Mouse (Mus musculus) thymus, postnatal 0 days (tissue): ENCODE results near the gene Srrd. TPM values are rescaled to one million over a fixed set of nuclear protein-coding genes. Genes with fewer than 3 reads are reported as not detected.

Source experiments
- DNase-seq: peaks from one replicate; pipeline ENCODE4 v3.0.0-alpha.2; 2015; ENCODE audit warnings: low spot score
- polyA plus RNA-seq: library from polyadenylated mRNA; unstranded; fragments of >200 nt; fragmentation: Nextera tagmentation; extraction: Ambion mirVana; gene quantifications from 2 replicates; pipeline ENCODE4 v1.2.1, GENCODE M21; 2015

The Srrd gene
- polyA plus RNA-seq, 1 experiment from 2014 or later, result 30.2 TPM

DNA sequence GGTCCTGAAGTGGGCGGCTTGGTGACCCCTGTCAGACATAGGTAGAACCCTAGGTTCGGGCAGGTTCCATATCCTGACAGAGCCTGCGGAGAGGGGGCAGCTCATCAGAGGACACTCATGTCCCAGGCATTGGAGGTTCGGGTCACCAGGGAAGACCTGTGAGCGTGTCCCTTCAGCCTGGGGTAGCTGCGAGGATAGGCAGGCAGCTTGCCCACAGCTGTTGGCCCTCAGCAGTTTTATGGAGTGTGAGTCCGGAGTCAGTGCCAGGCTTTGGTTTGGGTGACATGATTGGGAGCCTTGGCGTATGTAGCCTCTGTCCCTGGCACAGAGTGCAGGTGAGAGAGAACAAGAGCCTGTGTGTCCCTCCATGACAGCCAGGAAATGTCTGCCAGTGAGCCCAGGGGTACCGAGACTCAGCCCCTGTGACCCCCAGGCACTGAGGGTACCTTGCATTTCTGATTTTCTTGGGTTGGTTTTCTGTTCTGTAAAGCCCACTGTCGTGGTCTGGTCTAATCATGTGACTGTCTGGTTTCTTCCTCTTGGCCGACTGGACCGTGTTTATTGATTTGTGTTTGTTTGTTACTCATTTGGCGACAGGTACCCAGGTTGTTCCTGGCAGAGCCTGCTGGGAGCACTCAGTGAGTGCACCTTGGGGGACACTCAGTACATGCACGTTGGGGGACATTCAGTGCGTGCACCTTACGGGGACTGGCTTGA, 52.9 kb downstream of the Srrd start:
- no peak for DNase-seq

DNA sequence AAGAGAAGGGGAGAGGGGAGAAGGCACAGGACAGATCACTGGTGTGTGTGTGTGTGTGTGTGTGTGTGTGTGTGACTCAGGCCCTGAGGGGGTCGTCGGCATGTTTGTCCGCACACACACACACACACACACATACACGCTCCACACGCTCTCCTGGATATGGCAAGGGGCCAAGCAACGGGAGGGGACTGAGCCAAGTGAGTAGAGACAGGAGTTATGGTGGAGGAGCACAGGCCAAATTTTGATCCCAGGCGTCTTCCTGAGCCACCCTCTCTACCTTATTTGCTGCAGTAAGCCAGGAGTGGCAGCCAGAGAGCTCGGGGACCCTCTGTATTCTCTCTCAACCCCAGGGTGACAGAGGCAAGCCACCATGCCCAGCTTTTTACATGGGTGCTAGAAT, 53.6 kb downstream of the Srrd start:
- no peak for DNase-seq

DNA sequence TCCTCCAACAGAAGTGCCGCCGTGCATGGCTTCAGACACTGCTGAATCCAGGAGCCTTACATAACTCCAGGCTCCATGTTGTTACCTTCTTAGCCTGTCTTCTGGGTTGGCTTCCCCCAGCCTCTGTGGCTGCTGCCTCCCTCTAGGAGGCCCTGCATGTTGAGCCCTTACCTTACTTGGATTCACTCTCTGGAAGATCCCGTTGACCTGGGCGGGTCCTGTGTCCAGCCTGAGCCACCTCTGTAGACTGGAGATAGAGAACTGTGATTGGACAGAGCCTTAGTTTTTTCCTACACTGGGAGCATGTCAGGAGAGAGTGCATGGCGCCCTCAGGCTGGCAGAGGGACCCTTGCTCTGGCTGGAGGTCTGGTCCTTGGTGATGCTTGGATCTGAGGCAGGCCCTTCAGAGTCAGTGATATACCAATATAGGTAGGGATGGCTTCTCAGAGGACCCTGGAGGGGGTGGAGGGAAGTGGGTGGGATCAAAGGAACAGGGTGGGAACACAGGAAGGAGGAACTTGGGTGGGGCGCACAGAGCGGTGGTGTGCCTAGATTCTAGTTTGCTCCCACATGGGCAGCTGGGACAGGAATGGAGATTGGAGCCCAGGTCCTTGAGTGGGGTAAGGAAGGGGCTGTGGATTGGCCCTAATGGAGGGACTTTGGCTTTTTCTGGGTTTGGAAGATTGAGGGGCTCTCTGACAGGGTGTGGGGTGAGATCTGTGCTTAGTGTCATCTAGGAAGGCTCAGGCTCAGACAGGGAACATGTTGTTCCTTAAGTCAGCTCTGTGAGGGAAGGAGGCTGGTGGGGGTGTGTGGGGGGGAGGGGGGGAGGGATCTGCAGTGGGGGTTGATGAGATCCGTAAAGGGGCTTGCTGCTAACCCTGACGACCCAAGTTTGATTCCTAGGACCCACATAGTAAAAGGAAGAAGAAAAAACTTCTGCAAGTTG, 54.4 kb downstream of the Srrd start:
- no peak for DNase-seq

DNA sequence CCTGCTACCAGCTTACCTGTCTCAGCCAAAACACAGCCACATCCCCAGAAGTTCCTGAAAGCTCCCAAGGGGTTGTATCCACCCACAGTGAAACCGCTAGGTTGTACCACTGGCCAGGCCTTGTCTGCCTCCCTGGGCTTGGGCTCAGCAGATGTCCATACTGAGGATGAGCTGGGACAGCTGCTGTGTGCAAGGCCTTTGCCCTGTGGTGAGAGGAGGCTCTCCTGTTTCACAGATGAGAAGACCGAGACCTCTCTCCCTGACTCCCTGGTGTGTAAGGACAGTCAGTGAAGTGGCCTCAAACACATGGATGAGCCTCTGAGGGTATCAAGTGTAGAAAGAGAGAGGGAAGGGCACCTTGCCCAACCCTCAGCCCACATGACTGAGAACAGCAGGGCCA, 55.2 kb downstream of the Srrd start:
- DNase-seq, result no peak

Other genes with a start within 250 kb of the Srrd start
- 1.2 and 1.8 TPM in 2 replicates for gene Cryba4, start 90.5 kb downstream of the Srrd start, polyA plus RNA-seq
- gene Crybb1, start 87.2 kb downstream of the Srrd start, polyA plus RNA-seq, result 0.49 and 0.74 TPM in 2 replicates
- 44.6 and 45.3 TPM in 2 replicates for gene Tpst2, start 66.3 kb downstream of the Srrd start, polyA plus RNA-seq
- 26.9 and 27.9 TPM in 2 replicates for gene Tfip11, start 16.7 kb downstream of the Srrd start, polyA plus RNA-seq
- gene Hps4, start within 50 bp of the Srrd start, polyA plus RNA-seq, result 19.9 and 23.7 TPM in 2 replicates
- gene Gm6583, start 13.0 kb upstream of the Srrd start, polyA plus RNA-seq, result 0.05 and 0.13 TPM in 2 replicates
- 0.23 and 0.63 TPM in 2 replicates for gene Asphd2, start 51.8 kb upstream of the Srrd start, polyA plus RNA-seq
- gene Gm6588, start 106.4 kb upstream of the Srrd start, polyA plus RNA-seq, result not detected in 2 replicates
- gene Sez6l, start 234.1 kb upstream of the Srrd start, polyA plus RNA-seq, result 0.23 and 0.25 TPM in 2 replicates